Mouse (Mus musculus): ENCODE results near the gene Olfr366.
"Not testable (repeated sequence)": the region's sequence is repeated elsewhere in the genome, so short reads cannot be mapped to it uniquely, and the experiment has no call there.

The Olfr366 gene

GRCm38 (mm10) chr2:37211274-37211673 is at the start of gene Olfr366:
TSS of gene Olfr366 (plus strand) at chr2:37211574.
- DNase-seq (ENCODE audit: extremely low read depth, insufficient read length, low spot score): no peak

DNA sequence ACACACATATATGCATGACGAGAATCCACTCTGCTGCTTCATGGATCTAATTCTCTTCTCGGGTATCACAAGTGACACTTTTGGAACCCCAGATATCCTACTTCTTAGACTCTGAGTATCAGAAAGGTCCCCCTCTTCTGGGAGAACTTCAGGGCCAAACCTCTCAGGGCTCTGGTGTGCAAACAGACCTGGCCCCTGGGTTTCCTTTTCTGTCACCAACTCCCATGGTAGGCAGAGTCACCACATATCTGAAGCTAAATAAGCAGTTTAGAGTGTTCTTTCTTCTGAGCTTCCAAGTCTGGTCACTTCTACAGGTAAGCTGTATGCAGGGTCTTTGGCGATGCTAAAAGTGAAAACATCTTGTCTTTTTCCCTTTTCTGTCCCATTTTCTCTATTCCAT is 23.5 kb upstream of the Olfr366 start, which contains the start of gene Olfr365:
TSS of gene Olfr365 (plus strand) at position 301 of the 400 bp plus-strand sequence.
- no peak for DNase-seq (ENCODE audit: extremely low read depth, insufficient read length, low spot score)

- DNase-seq (ENCODE audit: extremely low read depth, insufficient read length, low spot score): not testable (repeated sequence)
These were observed 50.4 kb downstream of the Olfr366 start for GRCm38 (mm10) chr2:37261781-37262180.
